Mouse (Mus musculus) gastrocnemius, postnatal 36 days (tissue): ENCODE measurements around the gene Slc35e1. TPM values are rescaled to one million over a fixed set of nuclear protein-coding genes. Genes with fewer than 3 reads are reported as not detected.

Experiments
- microRNA-seq, 2 experiments: library from miRNA; unstranded; fragments of <30 nt; microRNA quantifications; one replicate each; pipeline ENCODE4 v1.2.0; 2021
- total RNA-seq, 2 experiments: library from RNA; stranded (reverse); gene quantifications; 2 replicates each; pipeline ENCODE4 v1.2.3; 2021

The Slc35e1 gene
- total RNA-seq, 2 experiments from 2014 or later, result 39.4 to 43.2 TPM

Small RNA genes within 50 kb of the gene (microRNA-seq; reads per million reads assigned to microRNA genes)
- gene Gm28019, result 0 reads per million in 2 experiments
- gene Mir7068, result 0.74 to 1.4 reads per million in 2 experiments

Other genes starting within 250 kb of the Slc35e1 start
- 1 to 10 TPM; 2.0 to 3.0 TPM for gene Gm10282, start 187.4 kb downstream of the Slc35e1 start, total RNA-seq
- gene Klf2, start 173.6 kb downstream of the Slc35e1 start, total RNA-seq, result 10 to 100 TPM in 1 of 2 experiments, 1 to 10 TPM in 1; 9.3 to 26.4 TPM
- gene Eps15l1, start 71.2 kb downstream of the Slc35e1 start, total RNA-seq, result 10 to 100 TPM; 23.2 to 24.6 TPM
- gene Calr3, start 48.7 kb downstream of the Slc35e1 start, total RNA-seq, result 1 to 10 TPM; 2.9 to 3.3 TPM
- 1 to 10 TPM; 2.7 to 3.4 TPM for gene 1700030K09Rik, start 48.7 kb downstream of the Slc35e1 start, total RNA-seq
- gene Cherp, start 17.4 kb downstream of the Slc35e1 start, total RNA-seq, result 10 to 100 TPM; 19.9 to 24.8 TPM
- 1 to 10 TPM; 8.2 to 8.3 TPM for gene Med26, start 55.7 kb upstream of the Slc35e1 start, total RNA-seq
- gene Smim7, start 78.5 kb upstream of the Slc35e1 start, total RNA-seq, result 10 to 100 TPM; 61.7 to 70.9 TPM
- gene Tmem38a, start 79.4 kb upstream of the Slc35e1 start, total RNA-seq, result 1,000 to 10,000 TPM; 1,177 to 1,186 TPM
- under 1 TPM; 0.41 to 0.54 TPM for gene Nwd1, start 154.1 kb upstream of the Slc35e1 start, total RNA-seq
- gene Sin3b, start 230.7 kb upstream of the Slc35e1 start, total RNA-seq, result 10 to 100 TPM; 32.5 to 33.0 TPM